Mouse (Mus musculus): ENCODE data around the gene Tomm40.

DNA sequence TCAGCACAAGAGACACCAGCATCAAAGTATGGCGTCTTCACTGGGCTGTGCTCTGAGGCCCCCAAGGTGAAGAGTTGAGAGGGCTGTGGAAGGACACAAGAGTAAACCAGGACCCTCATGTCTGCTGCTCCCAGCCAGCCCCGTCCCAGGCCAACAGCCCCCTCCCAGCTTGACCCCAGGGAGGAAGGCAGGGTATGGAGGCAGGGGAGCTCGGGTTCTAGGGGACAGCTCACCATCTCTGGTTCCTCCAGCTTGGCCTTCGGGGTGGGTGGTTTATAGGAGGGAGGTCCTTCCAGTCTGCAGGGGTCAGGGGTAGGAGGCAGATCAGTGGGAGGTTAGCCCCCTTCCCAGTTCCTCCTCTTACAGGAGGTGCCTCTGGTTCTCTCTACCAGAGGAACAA, 4.0 kb upstream of the Tomm40 start:
- TF ChIP-seq CTCF (IDR thresholded peaks at IDR 0.05; ENCODE audit: insufficient read depth, low read length) (no peak), POLR2A (IDR thresholded peaks at IDR 0.05; ENCODE audit: borderline replicate concordance, extremely low read depth, low read depth, low read length) (no peak)

Measured in lung, adult 2 months (tissue).